Mouse (Mus musculus) forebrain, embryonic 16.5 days (tissue): ENCODE data around the gene Ppp5c. TPM values are rescaled to one million over a fixed set of nuclear protein-coding genes. Genes with fewer than 3 reads are reported as not detected.
A peak's percentile ranks its signal among the peaks of the same experiment; 100 is the strongest.

Experiments
- ATAC-seq: fragments of 200-750 bp; cut with Nextera tagmentation; 2 replicates; pipeline ENCODE4 v1.8.0; 2017; ENCODE audit warnings: mild to moderate bottlenecking, moderate library complexity
- H3K27ac ChIP-seq: fragments of 300-500 bp; sonication (generic); 2 replicates; pipeline ENCODE4 v1.5.1; 2014; ENCODE audit warnings: low read length, control low read depth
- H3K27me3 ChIP-seq: fragments of 300-500 bp; sonication (generic); replicated peaks from 2 replicates; pipeline ENCODE4 v1.6.1; 2014; ENCODE audit warnings: low read length; ENCODE audit not compliant: control insufficient read depth, insufficient read depth
- H3K36me3 ChIP-seq: fragments of 300-500 bp; sonication (generic); 2 replicates; pipeline ENCODE4 v1.6.1; 2014; ENCODE audit not compliant: control insufficient read depth, insufficient read depth
- H3K4me1 ChIP-seq: fragments of 300-500 bp; sonication (generic); replicated peaks from 2 replicates; pipeline ENCODE4 v1.6.1; 2014; ENCODE audit warnings: low read length; ENCODE audit not compliant: control insufficient read depth, insufficient read depth
- H3K4me2 ChIP-seq: fragments of 300-500 bp; sonication (generic); 2 replicates; pipeline ENCODE4 v1.6.1; 2014; ENCODE audit warnings: mild to moderate bottlenecking, low read length, control low read depth
- H3K4me3 ChIP-seq: fragments of 300-500 bp; sonication (generic); replicated peaks from 2 replicates; pipeline ENCODE4 v1.5.1; 2014; ENCODE audit warnings: mild to moderate bottlenecking, low read length, control low read depth
- H3K9ac ChIP-seq: fragments of 300-500 bp; sonication (generic); replicated peaks from 2 replicates; pipeline ENCODE4 v1.6.1; 2014; ENCODE audit warnings: low read depth, low read length, control low read depth
- H3K9me3 ChIP-seq: fragments of 300-500 bp; sonication (generic); 2 replicates; pipeline ENCODE4 v1.6.1; 2016; ENCODE audit warnings: low read length; ENCODE audit not compliant: control insufficient read depth
- WGBS: fragments of 180-500 bp; shearing (Covaris S2); extraction: QIAGEN DNeasy Blood & Tissue Kit; methylation state at CpG from one replicate; pipeline ENCODE4 v1.1.7; 2014; 5-methylcytosine and 5-hydroxymethylcytosine counted together
- polyA plus RNA-seq: library from polyadenylated mRNA; unstranded; fragments of >200 nt; fragmentation: Nextera tagmentation; extraction: Ambion mirVana; gene quantifications from 2 replicates; pipeline ENCODE4 v1.2.1, GENCODE M21; 2015

Ppp5c gene
- polyA plus RNA-seq, 1 experiment from 2014 or later: 121 TPM

DNA sequence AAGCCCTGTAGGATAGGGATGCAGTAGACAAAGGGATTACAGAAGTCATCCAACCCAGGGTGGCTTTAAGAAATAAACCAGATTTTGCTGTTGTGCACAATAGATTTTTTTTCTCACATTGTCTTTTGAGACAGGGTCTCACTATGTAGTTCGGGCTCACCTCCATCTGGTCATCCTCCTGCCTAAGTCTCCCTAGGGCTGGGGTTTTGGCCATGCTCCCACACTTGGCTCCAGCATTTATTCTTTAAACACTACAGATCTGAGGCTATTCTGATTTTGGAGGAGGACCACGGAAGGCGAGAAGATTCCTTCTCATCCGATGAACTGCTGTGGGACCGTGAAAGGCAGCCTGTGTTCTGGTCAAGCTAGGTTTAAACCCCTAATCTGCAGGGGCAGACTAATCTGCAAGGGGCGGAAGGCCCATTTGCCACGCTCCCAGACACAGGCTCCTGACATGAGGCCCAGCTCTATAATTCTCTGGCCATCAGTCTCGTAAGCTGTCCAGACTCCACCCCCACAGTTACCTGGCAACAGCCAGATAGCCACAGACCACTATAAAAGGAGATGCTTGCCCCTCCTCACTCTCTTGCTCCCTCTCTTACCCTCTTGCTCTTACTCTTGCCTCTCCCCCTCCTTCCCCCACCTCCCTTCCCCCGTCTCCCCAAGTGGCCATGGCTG lies 10.4 kb upstream of the Ppp5c start:
- H3K27ac ChIP-seq: no peak overlapping the region
- WGBS: 47% methylated on average over 9 of the region's 9 CpGs

DNA sequence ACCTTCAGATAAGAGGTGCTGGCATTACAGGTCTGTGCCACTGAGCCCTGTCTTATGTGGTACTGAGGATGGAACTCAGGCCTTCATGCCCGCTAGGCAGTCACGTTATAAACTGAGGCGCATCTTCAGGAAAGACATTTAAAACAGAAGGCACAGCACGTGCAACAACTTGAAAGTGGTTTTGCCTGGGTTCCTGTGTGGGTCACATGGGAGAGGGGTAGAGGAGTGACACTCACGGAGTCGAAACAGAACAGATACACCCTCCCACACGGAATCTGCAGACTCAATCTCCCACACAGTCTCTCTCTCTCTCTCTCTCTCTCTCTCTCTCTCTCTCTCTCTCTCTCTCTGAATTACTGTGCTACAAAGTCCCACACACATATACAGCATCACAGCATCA lies 2.5 kb upstream of the Ppp5c start:
- H3K9me3 ChIP-seq: no peaks in the 10 kb centered on the region
- 84% methylated on average over 7 of the region's 7 CpGs for WGBS
- ATAC-seq: no peak
- H3K36me3 ChIP-seq: no peaks in the 10 kb centered on the region
- H3K4me1 ChIP-seq: peaks cover 20% of the 10 kb centered on the region
- no peak overlapping the region for H3K27ac ChIP-seq
- no peak overlapping the region for H3K4me2 ChIP-seq
- no peak overlapping the region for H3K4me3 ChIP-seq
- H3K27me3 ChIP-seq: no peaks in the 10 kb centered on the region
- H3K9ac ChIP-seq: no peak overlapping the region

More for the DNA sequence above, 10.4 kb upstream of the Ppp5c start:
- H3K4me3 ChIP-seq: no peak overlapping the region
- H3K36me3 ChIP-seq: no peaks in the 10 kb centered on the region
- no peaks in the 10 kb centered on the region for H3K27me3 ChIP-seq
- no peaks in the 10 kb centered on the region for H3K4me1 ChIP-seq
- no peak for ATAC-seq
- no peaks in the 10 kb centered on the region for H3K9me3 ChIP-seq
- no peak overlapping the region for H3K9ac ChIP-seq
- no peak overlapping the region for H3K4me2 ChIP-seq

- no peaks in the 10 kb centered on the region for H3K9me3 ChIP-seq
These were observed 1.2 kb upstream of the Ppp5c start for GRCm38 (mm10) chr7:17028923-17029322.

DNA sequence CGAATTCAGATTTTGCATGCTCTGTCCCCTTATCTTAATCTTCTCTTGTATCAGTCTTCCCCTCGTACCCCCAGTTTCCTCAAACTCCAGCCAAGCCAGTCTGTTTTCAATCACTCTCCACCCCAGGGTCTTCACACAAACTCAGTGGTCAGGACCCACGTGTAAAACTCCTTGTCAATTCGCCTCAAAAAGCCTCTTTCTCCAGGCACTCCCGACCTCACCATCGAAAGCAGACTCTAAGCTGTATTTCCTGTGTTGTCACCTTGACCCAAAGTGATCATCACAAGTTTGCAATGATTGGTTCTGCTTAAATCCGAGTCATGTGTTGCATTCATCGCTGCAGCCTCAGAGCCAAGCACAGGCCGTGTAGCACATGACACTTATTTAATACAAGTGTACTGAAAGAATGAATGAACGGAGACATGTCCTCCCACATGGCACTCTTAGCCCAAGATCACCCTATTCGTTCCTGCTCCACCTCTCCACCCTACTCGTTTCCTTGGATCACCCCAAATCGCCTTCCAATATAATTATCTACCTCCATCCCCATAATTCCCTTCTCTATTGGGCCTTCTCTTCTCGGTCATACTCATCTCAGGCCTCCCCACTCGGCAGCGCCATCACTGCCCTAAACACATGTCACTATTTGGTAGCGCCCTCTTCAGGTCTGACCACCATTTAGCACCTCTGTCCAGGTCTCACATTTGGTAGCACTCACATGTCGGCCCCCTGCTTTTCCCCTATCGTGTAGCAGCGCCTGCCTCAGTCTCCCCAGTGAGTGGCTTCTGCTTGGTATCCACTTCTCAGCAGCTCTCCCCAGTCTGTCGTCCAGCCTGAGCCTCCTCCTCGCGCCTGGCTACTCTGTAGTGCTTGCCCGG lies 775 bp downstream of the Ppp5c start:
- 8% methylated on average over 24 of the region's 24 CpGs for WGBS
- Histone ChIP-seq H3K36me3 (peaks cover 3% of the 10 kb centered on the region), H3K4me3 (peak overlapping the region; percentile 98), H3K4me2 (peak overlapping the region; percentile 92), H3K27me3 (no peaks in the 10 kb centered on the region), H3K9ac (peak overlapping the region; percentile 94), H3K4me1 (peaks cover 20% of the 10 kb centered on the region), H3K9me3 (no peaks in the 10 kb centered on the region), H3K27ac (peak overlapping the region; percentile 53; the same call in 1 of the 2 replicates)
- ATAC-seq: peak; percentile 54

More at GRCm38 (mm10) chr7:17028923-17029322, 1.2 kb upstream of the Ppp5c start:
- no peaks in the 10 kb centered on the region for H3K36me3 ChIP-seq
- peaks cover 20% of the 10 kb centered on the region for H3K4me1 ChIP-seq
- no peak overlapping the region for H3K27ac ChIP-seq
- no peak overlapping the region for H3K4me2 ChIP-seq
- no peak overlapping the region for H3K4me3 ChIP-seq
- no peaks in the 10 kb centered on the region for H3K27me3 ChIP-seq
- no peak for ATAC-seq
- H3K9ac ChIP-seq: no peak overlapping the region
- 76% methylated on average over 7 of the region's 7 CpGs for WGBS

DNA sequence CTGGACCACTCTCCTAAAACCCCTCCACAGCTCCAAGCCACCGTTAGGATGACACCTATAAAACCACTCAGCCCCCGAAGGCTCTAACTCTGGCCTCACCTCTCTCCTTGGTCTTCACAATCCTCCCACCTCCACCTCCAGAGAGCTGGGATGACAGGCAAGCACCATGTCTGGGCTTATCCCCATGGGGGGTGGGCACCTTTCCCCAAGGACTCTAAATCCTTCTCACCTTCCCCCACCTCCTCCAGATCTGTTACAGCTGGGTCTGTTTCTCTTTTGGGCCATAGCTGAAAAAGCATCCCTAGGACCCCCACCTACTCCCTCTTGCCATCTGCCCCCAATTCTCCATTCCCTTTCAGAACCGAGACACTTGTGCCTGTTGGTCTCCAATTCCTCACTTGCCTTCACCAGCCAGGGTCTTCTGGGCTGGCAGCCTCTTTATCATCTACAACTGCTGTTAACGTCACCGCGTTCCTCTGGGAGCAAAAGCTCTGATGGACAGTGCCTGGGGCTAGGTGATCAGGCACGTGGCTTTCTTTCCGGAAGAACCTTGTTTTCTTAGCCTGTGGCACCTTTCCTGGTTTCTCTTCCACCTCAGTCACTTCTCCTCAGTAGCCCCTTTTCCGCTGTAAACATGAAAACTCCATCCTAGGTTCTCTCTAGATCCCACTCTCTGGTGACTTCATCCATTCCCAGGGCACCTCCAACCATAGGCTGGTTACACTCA lies 1.7 kb downstream of the Ppp5c start:
- no peak overlapping the region for H3K4me3 ChIP-seq
- H3K9ac ChIP-seq: no peak overlapping the region
- H3K9me3 ChIP-seq: no peaks in the 10 kb centered on the region
- no peaks in the 10 kb centered on the region for H3K27me3 ChIP-seq
- WGBS: 86% methylated on average over 9 of the region's 9 CpGs
- ATAC-seq: no peak
- H3K27ac ChIP-seq: no peak overlapping the region
- H3K4me1 ChIP-seq: peaks cover 20% of the 10 kb centered on the region
- peaks cover 9% of the 10 kb centered on the region for H3K36me3 ChIP-seq
- H3K4me2 ChIP-seq: peak overlapping the region; percentile 92

DNA sequence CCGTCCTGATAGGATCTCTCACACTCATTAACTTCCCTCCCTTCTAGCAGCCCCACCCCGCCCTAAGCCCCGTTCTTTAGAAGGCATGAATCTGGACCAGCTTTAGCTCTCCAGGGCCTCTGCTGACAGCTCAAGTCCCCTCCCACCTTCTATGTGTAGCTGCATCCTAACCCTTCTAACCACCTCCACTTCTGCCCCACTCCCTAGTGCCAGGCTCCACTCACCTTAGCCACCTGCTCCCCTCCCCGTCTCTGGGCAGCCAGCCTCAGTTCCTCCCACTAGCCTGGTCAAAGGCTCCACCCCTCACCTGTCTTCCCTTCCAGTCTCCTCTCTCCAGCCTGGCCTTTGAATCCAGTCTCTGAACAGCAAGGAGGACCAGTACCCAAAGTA lies 2.2 kb downstream of the Ppp5c start:
- H3K4me3 ChIP-seq: no peak overlapping the region
- peaks cover 20% of the 10 kb centered on the region for H3K4me1 ChIP-seq
- no peak overlapping the region for H3K4me2 ChIP-seq
- no peaks in the 10 kb centered on the region for H3K9me3 ChIP-seq
- H3K36me3 ChIP-seq: peaks cover 10% of the 10 kb centered on the region
- H3K27ac ChIP-seq: no peak overlapping the region
- no peak overlapping the region for H3K9ac ChIP-seq
- no peak for ATAC-seq
- WGBS: 79% methylated on average over 4 of the region's 4 CpGs
- H3K27me3 ChIP-seq: no peaks in the 10 kb centered on the region

- no peak for ATAC-seq
- Histone ChIP-seq H3K9me3 (no peaks in the 10 kb centered on the region), H3K27ac (no peak overlapping the region), H3K27me3 (no peaks in the 10 kb centered on the region), H3K9ac (no peak overlapping the region), H3K4me3 (no peak overlapping the region), H3K36me3 (peaks cover 10% of the 10 kb centered on the region), H3K4me1 (peaks cover 20% of the 10 kb centered on the region), H3K4me2 (no peak overlapping the region)
- 83% methylated on average over 10 of the region's 10 CpGs for WGBS
These were observed 2.8 kb downstream of the Ppp5c start for GRCm38 (mm10) chr7:17024814-17025504.

- 83% methylated on average over 6 of the region's 6 CpGs for WGBS
- H3K36me3 ChIP-seq: peaks cover 10% of the 10 kb centered on the region
- H3K9ac ChIP-seq: no peak overlapping the region
- no peak for ATAC-seq
- H3K9me3 ChIP-seq: no peaks in the 10 kb centered on the region
- H3K4me2 ChIP-seq: no peak overlapping the region
- no peaks in the 10 kb centered on the region for H3K27me3 ChIP-seq
- H3K4me3 ChIP-seq: no peak overlapping the region
- H3K27ac ChIP-seq: no peak overlapping the region
- H3K4me1 ChIP-seq: peaks cover 20% of the 10 kb centered on the region
These were observed 3.6 kb downstream of the Ppp5c start for GRCm38 (mm10) chr7:17024141-17024540.
